Mouse (Mus musculus) neural tube, embryonic 14.5 days (tissue): ENCODE measurements around the gene Mpi. TPM values are rescaled to one million over a fixed set of nuclear protein-coding genes. Genes with fewer than 3 reads are reported as not detected.

Experiments used
- ATAC-seq: fragments of 200-750 bp; cut with Nextera tagmentation; 2 replicates; pipeline ENCODE4 v1.8.0; 2017; ENCODE audit warnings: low read depth, mild to moderate bottlenecking, moderate TSS enrichment, moderate library complexity
- H3K27ac ChIP-seq: fragments of 300-500 bp; sonication (generic); 2 replicates; pipeline ENCODE4 v1.5.1; 2014; ENCODE audit warnings: low read depth, mild to moderate bottlenecking, control low read depth, low read length, moderate library complexity, mixed read lengths
- H3K27me3 ChIP-seq: fragments of 300-500 bp; sonication (generic); 2 replicates; pipeline ENCODE4 v1.6.1; 2014; ENCODE audit warnings: low read length; ENCODE audit not compliant: control insufficient read depth, insufficient read depth
- H3K36me3 ChIP-seq: fragments of 300-500 bp; sonication (generic); 2 replicates; pipeline ENCODE4 v1.6.1; 2014; ENCODE audit warnings: low read length, mixed read lengths; ENCODE audit not compliant: control insufficient read depth, insufficient read depth
- H3K4me1 ChIP-seq: fragments of 300-500 bp; sonication (generic); 2 replicates; pipeline ENCODE4 v1.6.1; 2014; ENCODE audit warnings: low read length; ENCODE audit not compliant: control insufficient read depth, insufficient read depth
- H3K4me2 ChIP-seq: fragments of 300-500 bp; sonication (generic); 2 replicates; pipeline ENCODE4 v1.6.1; 2014; ENCODE audit warnings: mild to moderate bottlenecking, low read depth, low read length, control low read depth
- H3K4me3 ChIP-seq: fragments of 300-500 bp; sonication (generic); 2 replicates; pipeline ENCODE4 v1.5.1; 2014; ENCODE audit warnings: low read depth, low read length, control low read depth, mixed read lengths
- H3K9ac ChIP-seq: fragments of 300-500 bp; sonication (generic); replicated peaks from 2 replicates; pipeline ENCODE4 v1.6.1; 2014; ENCODE audit warnings: low read depth, mild to moderate bottlenecking, control low read depth, low read length, mixed read lengths
- H3K9me3 ChIP-seq: fragments of 300-500 bp; sonication (generic); 2 replicates; pipeline ENCODE4 v1.6.1; 2016; ENCODE audit warnings: low read length; ENCODE audit not compliant: control insufficient read depth
- WGBS: fragments of 180-500 bp; shearing (Covaris S2); extraction: QIAGEN DNeasy Blood & Tissue Kit; methylation state at CpG from one replicate; pipeline ENCODE4 v1.1.7; 2014; 5-methylcytosine and 5-hydroxymethylcytosine counted together
- polyA plus RNA-seq: library from polyadenylated mRNA; unstranded; fragments of >200 nt; fragmentation: Nextera tagmentation; extraction: Ambion mirVana; gene quantifications from 2 replicates; pipeline ENCODE4 v1.2.1, GENCODE M21; 2014

Gene Mpi
- polyA plus RNA-seq = 60.7 and 62.1 TPM in 2 replicates

DNA sequence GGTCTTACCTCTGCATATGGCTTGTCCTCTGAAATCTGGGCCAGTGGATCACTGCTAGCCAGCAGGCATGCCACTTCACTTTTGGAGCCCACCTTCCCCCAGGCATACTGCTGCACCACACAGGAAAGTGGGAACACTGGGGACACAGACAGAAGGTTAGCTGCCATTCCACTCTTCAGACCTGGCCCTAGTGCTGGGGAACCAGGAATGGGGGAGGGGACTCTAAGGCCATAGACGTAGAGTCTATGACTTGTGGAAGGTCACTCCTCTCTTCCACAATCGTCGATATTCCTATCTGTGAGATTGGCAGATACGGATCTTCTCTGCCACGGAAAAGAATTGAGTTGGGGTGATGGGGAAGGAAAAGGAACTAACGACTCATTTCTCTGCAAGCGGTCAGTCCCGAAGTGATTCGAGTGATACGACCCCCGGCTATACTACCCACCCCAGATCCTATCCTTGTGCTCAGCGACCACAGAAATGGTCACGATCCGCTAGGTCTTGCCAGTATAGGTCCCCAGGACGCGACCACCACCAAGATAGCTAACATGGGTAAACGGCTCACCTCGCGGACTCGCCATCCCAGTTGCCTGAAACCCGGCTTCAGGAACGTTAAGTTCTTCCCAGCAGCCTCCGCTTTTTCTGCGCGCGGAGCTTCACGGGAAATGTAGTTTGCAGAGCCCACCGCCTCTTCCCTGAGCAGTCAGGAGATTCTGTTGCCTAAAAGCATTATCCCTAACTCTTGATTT, at the start of gene Mpi:
TSS of gene Mpi (minus strand) at position 625 of the 749 bp plus-strand sequence.
- Histone ChIP-seq H3K36me3 (peaks cover 23% of the 10 kb centered on the region), H3K4me2 (peak within 1 kb of the TSS; percentile 82), H3K9me3 (no peaks in the 10 kb centered on the region), H3K27me3 (no peaks in the 10 kb centered on the region), H3K4me1 (peaks cover 7% of the 10 kb centered on the region), H3K27ac (no peak within 1 kb of the TSS; the same call in 1 of the 2 replicates), H3K9ac (peak within 1 kb of the TSS; percentile 68), H3K4me3 (peak within 1 kb of the TSS; percentile 53)
- ATAC-seq = peak; percentile 64
- WGBS = under 1% methylated on average over 28 of the region's 28 CpGs

DNA sequence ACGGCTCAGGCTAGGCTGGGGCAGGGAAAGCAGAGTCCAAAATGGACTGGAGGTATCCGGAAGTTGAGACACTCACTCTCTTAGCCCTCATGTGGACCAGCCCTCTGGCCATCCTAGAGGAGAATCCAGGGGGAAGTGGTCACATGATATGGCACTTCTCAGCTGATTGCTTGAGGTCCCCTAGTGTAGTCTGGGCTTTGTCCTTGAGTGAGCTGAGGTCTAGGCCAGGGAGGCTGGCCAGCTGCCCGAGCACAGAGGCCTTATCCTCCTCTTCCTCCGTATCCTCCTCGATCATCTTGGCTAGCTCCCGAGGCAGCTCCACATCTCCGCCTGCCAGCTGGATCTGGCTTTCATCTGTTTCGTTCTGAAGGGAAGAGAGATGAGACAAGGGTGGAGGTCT, 49.5 kb upstream of the Mpi start:
- Histone ChIP-seq H3K4me1 (0 out of 2 replicates have a peak, but pooled peaks cover 7% of the 10 kb centered on the region), H3K27ac (no peak overlapping the region), H3K4me2 (no peak overlapping the region), H3K9ac (no peak overlapping the region), H3K36me3 (no peaks in the 10 kb centered on the region), H3K27me3 (no peaks in the 10 kb centered on the region), H3K4me3 (no peak overlapping the region), H3K9me3 (no peaks in the 10 kb centered on the region)
- no peak for ATAC-seq
- WGBS = 67% methylated on average over 8 of the region's 8 CpGs

DNA sequence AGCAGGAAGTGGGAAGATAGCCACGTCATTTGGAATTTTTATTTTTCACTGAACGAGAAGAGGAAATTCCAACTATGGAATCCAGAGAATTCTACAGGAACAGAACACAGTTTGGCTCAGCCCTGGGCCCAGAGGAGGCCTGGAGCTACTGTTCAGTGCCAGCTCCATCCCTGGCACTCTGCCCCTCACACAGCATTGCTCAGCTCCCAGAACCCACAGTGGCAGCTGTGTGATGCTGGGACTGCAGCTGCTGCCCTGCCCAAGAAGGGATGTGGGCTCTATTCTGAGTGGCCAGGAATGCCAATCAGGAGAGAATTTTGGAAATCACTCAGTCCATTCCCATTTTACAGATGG, 48.8 kb upstream of the Mpi start:
- Histone ChIP-seq H3K4me2 (no peak overlapping the region), H3K4me3 (no peak overlapping the region), H3K27me3 (no peaks in the 10 kb centered on the region), H3K9ac (no peak overlapping the region), H3K9me3 (no peaks in the 10 kb centered on the region), H3K36me3 (no peaks in the 10 kb centered on the region), H3K27ac (no peak overlapping the region), H3K4me1 (0 out of 2 replicates have a peak, but pooled peaks cover 4% of the 10 kb centered on the region)
- 69% methylated on average over 2 of the region's 2 CpGs for WGBS
- ATAC-seq = peak; percentile 66; the same call in 1 of the 2 replicates

DNA sequence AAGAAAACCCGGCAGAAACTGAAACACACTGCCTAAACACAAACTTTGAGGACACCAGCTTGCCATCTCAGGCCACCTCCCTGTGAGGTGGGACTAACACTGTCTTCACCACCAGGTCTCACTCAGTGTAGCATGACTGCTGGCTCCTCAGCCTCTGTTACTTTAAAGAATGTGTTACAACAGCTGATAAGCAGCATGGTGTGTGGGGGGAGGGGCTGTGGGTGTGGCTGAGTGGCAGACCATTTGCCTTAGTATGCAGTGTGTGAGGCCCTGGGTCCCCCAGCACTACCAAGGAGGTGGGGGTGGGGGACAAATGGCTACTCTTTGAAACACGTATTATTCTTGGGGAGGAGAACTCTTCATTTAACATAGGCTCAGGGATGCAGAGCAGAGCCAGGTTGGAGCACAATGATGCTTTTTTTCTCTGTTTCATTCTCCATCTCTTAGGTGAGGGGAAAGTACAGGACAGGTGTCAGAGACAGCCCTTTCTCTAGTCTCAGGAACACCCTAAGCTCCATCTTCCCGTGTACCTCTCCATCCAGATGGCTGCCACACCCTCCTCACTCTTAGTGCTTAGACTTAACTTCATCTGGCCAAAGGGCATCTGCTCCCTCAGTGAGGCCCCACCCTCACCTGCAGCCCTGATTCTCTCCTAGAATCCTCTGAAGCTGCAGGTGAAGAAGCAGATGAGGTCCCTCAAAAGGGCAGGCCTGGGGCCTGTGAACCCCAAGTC, 48.2 kb upstream of the Mpi start:
- no peaks in the 10 kb centered on the region for H3K27me3 ChIP-seq
- ATAC-seq = no peak
- 7% methylated on average over 3 of the region's 3 CpGs for WGBS

DNA sequence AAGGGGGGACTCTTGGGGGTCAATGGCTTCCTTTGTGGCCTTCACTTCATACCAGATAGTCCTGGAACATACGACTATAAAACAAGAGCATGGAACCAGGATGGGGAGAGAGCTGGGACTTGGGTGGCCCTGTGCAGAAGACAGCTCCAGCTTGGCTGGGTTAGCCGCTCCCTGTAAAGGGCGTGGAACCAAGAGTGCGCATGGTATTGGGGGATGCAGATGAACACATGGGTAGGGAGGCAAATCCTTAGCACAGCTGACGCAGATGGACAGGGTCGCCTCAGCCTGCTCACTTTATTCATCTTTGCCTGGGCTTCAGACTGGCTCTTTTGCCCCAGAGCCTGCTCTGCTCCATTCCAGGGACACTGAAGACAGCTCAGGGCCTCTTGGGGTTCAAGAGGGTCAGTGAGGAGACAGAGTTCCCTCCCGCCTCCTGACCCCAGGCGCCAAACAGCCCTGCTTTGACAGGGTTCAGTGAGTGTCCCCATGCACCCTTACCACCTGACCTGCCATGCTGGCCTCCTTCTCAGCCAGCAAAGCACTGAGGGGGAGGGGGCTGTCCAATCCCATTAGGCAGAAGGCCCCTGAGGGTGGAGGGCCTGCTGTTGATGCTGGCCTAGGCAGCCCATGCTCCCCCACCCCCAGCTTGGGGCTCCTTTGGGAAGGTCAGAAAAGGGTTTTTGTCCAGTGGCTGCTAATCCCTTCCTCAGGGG, 46.4 kb upstream of the Mpi start:
- H3K4me1 ChIP-seq = no peaks in the 10 kb centered on the region
- peaks cover 2% of the 10 kb centered on the region for H3K36me3 ChIP-seq
- no peaks in the 10 kb centered on the region for H3K9me3 ChIP-seq
- no peak for ATAC-seq
- H3K4me2 ChIP-seq = no peak overlapping the region
- no peaks in the 10 kb centered on the region for H3K27me3 ChIP-seq
- H3K27ac ChIP-seq = no peak overlapping the region
- 64% methylated on average over 8 of the region's 8 CpGs for WGBS
- H3K9ac ChIP-seq = no peak overlapping the region
- H3K4me3 ChIP-seq = no peak overlapping the region

More for the DNA sequence above, 48.2 kb upstream of the Mpi start:
- no peak overlapping the region for H3K4me2 ChIP-seq
- no peak overlapping the region for H3K27ac ChIP-seq
- no peaks in the 10 kb centered on the region for H3K9me3 ChIP-seq
- H3K36me3 ChIP-seq = no peaks in the 10 kb centered on the region
- no peak overlapping the region for H3K4me3 ChIP-seq
- H3K4me1 ChIP-seq = no peaks in the 10 kb centered on the region
- H3K9ac ChIP-seq = no peak overlapping the region

DNA sequence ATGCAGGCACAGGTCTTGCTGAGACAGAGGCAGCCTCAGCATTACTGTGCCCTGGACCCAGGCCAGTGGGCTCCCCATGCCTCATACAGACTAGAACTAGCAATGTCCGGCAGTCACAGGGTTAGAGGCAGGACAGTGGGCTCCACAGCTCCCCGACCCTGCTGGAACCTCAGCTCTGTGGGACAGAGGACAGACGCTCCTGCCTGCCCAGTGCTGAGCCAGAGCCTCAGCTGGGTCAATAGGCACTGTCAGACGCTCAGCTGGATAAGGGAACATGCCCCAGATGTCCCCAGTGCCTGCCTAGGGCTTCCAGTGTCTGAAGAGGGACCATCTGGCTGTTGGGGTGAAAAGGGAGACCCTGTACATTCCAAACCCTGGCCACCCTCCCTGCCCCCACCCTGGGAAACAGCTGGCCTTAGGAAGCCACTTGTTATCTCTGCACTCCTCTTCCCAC, 45.4 kb upstream of the Mpi start:
- H3K4me3 ChIP-seq = no peak overlapping the region
- H3K4me2 ChIP-seq = no peak overlapping the region
- no peaks in the 10 kb centered on the region for H3K27me3 ChIP-seq
- H3K27ac ChIP-seq = no peak overlapping the region
- H3K4me1 ChIP-seq = no peaks in the 10 kb centered on the region
- WGBS = 23% methylated on average over 4 of the region's 4 CpGs
- H3K9ac ChIP-seq = no peak overlapping the region
- no peaks in the 10 kb centered on the region for H3K9me3 ChIP-seq
- H3K36me3 ChIP-seq = peaks cover 11% of the 10 kb centered on the region
- ATAC-seq = 0 out of 2 replicates have a peak, but pooled peaks have one; percentile 29

DNA sequence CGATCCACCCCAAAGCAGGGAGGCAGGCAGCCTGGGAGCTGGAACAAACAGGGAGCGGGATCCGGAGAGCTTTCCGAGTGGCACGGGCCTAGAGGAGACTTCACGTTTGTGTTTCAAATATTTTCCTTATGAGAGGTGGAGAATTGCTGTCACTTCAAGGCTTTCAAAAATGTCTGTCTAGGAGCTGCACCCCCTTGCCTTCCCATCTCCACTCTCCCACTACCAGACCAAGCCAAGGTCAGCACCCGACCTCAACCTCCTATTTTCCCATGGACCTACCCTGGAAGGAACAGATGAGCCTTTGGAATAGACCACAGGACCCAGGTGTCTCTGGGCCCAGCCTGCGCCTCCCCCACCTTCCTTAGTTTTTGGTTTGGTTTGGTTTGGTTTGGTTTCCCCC, 44.7 kb upstream of the Mpi start:
- Histone ChIP-seq H3K4me3 (no peak overlapping the region), H3K27ac (no peak overlapping the region), H3K9me3 (no peaks in the 10 kb centered on the region), H3K27me3 (no peaks in the 10 kb centered on the region), H3K4me1 (no peaks in the 10 kb centered on the region), H3K4me2 (no peak overlapping the region), H3K36me3 (peaks cover 11% of the 10 kb centered on the region), H3K9ac (no peak overlapping the region)
- WGBS = 86% methylated on average over 8 of the region's 8 CpGs
- no peak for ATAC-seq

DNA sequence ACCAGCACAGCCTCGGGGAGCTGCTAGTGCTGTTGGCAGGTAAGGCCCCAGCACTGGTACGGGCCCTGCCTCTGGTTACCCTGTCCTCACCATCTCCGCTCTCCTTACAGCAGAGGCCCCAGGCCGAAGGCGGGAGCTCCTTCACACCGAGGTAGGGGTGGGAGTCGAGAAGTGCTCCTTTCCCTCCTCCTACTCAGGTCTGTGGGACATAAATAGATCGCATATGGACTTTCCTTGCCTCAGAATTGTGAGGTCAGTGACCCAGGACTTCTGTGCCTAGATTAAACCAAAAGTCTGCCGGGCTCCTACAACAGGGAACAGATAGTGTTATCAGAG, 41.6 kb upstream of the Mpi start:
- H3K4me1 ChIP-seq = no peaks in the 10 kb centered on the region; the same call in 1 of the 2 replicates
- H3K4me2 ChIP-seq = no peak overlapping the region
- H3K4me3 ChIP-seq = no peak overlapping the region
- no peak for ATAC-seq
- 82% methylated on average over 9 of the region's 9 CpGs for WGBS
- no peaks in the 10 kb centered on the region for H3K27me3 ChIP-seq
- H3K9ac ChIP-seq = no peak overlapping the region
- no peaks in the 10 kb centered on the region for H3K9me3 ChIP-seq
- H3K36me3 ChIP-seq = peaks cover 11% of the 10 kb centered on the region
- no peak overlapping the region for H3K27ac ChIP-seq
